Mouse (Mus musculus) ES-E14 (cell line): ENCODE measurements at regions not wholly inside any gene's neighbourhood (a gene's known extent, or its start where the extent isn't known, plus 50 kb on each side); places are given as distances from the start of the nearest gene placed in this dataset.

Experiments
- CHD2 ChIP-seq: IDR thresholded peaks from 2 replicates; pipeline ENCODE4 v1.6.1; 2014; ENCODE audit warnings: mild to moderate bottlenecking, low read depth, low read length, inconsistent platforms
- HCFC1 ChIP-seq: IDR thresholded peaks from 2 replicates; pipeline ENCODE4 v1.6.1; 2012; ENCODE audit warnings: low read length, inconsistent platforms, borderline replicate concordance; ENCODE audit not compliant: insufficient read depth
- MAFK ChIP-seq: IDR thresholded peaks from 2 replicates; pipeline ENCODE4 v1.6.1; 2014; ENCODE audit warnings: mild to moderate bottlenecking, low read depth, low read length, inconsistent platforms; ENCODE audit not compliant: insufficient read depth
- ZC3H11A ChIP-seq: IDR thresholded peaks from 2 replicates; pipeline ENCODE4 v1.6.1; 2012; ENCODE audit warnings: low read depth, mild to moderate bottlenecking, inconsistent platforms, low read length, borderline replicate concordance
- ZNF384 ChIP-seq: IDR thresholded peaks from 2 replicates; pipeline ENCODE4 v1.6.1; 2012; ENCODE audit warnings: low read depth, low read length, inconsistent platforms

DNA sequence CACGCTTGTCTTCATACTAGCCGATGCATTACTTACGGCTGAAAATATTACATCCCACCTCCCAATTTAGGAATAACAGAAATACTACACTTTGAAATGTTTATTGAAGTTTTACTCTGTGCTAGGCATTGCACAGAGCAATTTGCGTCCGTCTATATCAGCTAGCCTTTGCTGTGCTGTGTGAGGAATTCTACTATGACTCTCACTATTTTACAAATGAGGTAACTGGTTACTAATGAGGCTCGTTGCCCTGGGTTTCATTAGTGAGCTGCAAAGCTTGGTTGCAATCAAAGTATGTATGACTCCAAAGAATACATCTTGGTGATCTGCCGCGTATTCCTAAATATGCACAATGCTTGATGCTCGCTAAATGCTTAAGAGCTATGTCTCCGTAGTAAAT is 2814.2 kb upstream of the Gm7489 start:
- no peak for TF ChIP-seq MAFK
- no peak for TF ChIP-seq CHD2
- no peak for TF ChIP-seq ZNF384
- TF ChIP-seq HCFC1 = no peak
- TF ChIP-seq ZC3H11A = no peak
